1 mouse cellular context compared by ENCODE assay signal in genomic region chr13:90088962-90089824, GRCm38 (mm10).
TF ChIP-seq lines count a peak whose summit lies in the region.

TSS of gene Tmem167 (plus strand) at chr13:90089123.
TSS of gene Xrcc4 (minus strand) at chr13:90089608.

TF ChIP-seq in CH12.LX, 34 proteins besides CTCF, POLR2A, EP300 and RAD21 (continued from another document):
- TF ChIP-seq USF1 (IDR thresholded peaks at IDR 0.05; ENCODE audit: low read depth, low read length) (no peak), TCF12 (IDR thresholded peaks at IDR 0.05; ENCODE audit: low read depth, low read length) (peak; percentile 71), USF2 (conservative IDR thresholded peaks at IDR 0.05; ENCODE audit: low read depth, low read length) (no peak), PAX5 (IDR thresholded peaks at IDR 0.05; ENCODE audit: low read length) (no peak), MAFK (IDR thresholded peaks at IDR 0.05; ENCODE audit: insufficient replicate concordance, low read length) (peak; percentile 19; the same call in 1 of the 2 replicates), GABPA (IDR thresholded peaks at IDR 0.05; ENCODE audit: insufficient replicate concordance, low read depth, low read length) (no peak), NRF1 (IDR thresholded peaks at IDR 0.05; ENCODE audit: low read depth, low read length) (no peak), RCOR1 (conservative IDR thresholded peaks at IDR 0.05; ENCODE audit: low read depth, low read length) (no peak), IRF4 (IDR thresholded peaks at IDR 0.05; ENCODE audit: low read depth, low read length) (no peak), ZNF384 (IDR thresholded peaks at IDR 0.05; ENCODE audit: low read depth, low read length) (peak; percentile 9; the same call in 1 of the 2 replicates), HCFC1 (IDR thresholded peaks at IDR 0.05; ENCODE audit: low read depth, low read length) (peak; percentile 84), POLR2AphosphoS2 (IDR thresholded peaks at IDR 0.05; ENCODE audit: low read depth, low read length) (0 out of 2 replicates have a peak, but pooled peaks have one; percentile 26), E2F4 (IDR thresholded peaks at IDR 0.05; ENCODE audit: insufficient replicate concordance, low read depth, low read length) (0 out of 2 replicates have a peak, but pooled peaks have one; percentile 44), ETS1 (conservative IDR thresholded peaks at IDR 0.05; ENCODE audit: low read depth, low read length) (no peak), ZMIZ1 (IDR thresholded peaks at IDR 0.05; ENCODE audit: low read depth, low read length) (peak; percentile 67; the same call in 1 of the 2 replicates), MAX (IDR thresholded peaks at IDR 0.05; ENCODE audit: low read length) (0 out of 2 replicates have a peak, but pooled peaks have one; percentile 62), KAT2A (IDR thresholded peaks at IDR 0.05; ENCODE audit: insufficient replicate concordance, low read length) (peak; percentile 80; the same call in 1 of the 2 replicates)
TF ChIP-seq in CH12.LX: peak in this region for 18.
